Mouse (Mus musculus) gastrocnemius, adult 8-10 months (tissue): ENCODE data around the gene Zfp950. TPM values are rescaled to one million over a fixed set of nuclear protein-coding genes. Genes with fewer than 3 reads are reported as not detected.

Source experiments
- DNase-seq, 2 experiments: peaks; one replicate each; pipeline ENCODE4 v3.0.0; 2022; ENCODE audit warnings: low spot score in 2 of 2
- total RNA-seq, 4 experiments: library from RNA; stranded (reverse); gene quantifications; 2 replicates each; pipeline ENCODE4 v1.2.4; 2022

Zfp950 gene
- total RNA-seq, 4 experiments from 2014 or later = 1.5 to 7.1 (median 4.6) TPM

- no peak for DNase-seq
These were observed 83.1 kb downstream of the Zfp950 start for GRCm38 (mm10) chr19:61057581-61057980.

- no peak for DNase-seq
These were observed 83.7 kb downstream of the Zfp950 start for GRCm38 (mm10) chr19:61056783-61057410.

GRCm38 (mm10) chr19:61052786-61053185 lies 87.9 kb downstream of the Zfp950 start:
- DNase-seq = no peak

GRCm38 (mm10) chr19:61052008-61052407 lies 88.6 kb downstream of the Zfp950 start:
- no peak for DNase-seq

GRCm38 (mm10) chr19:61051151-61051550 lies 89.5 kb downstream of the Zfp950 start:
- DNase-seq = no peak

- peak; percentile 8 to 17 for DNase-seq
These were observed 91.2 kb downstream of the Zfp950 start for GRCm38 (mm10) chr19:61049413-61049812.

GRCm38 (mm10) chr19:61048646-61049045 lies 92.0 kb downstream of the Zfp950 start:
- DNase-seq = no peak

- no peak for DNase-seq
These were observed 101.5 kb downstream of the Zfp950 start for GRCm38 (mm10) chr19:61039151-61039550.

- DNase-seq = no peak
These were observed 109.1 kb downstream of the Zfp950 start for GRCm38 (mm10) chr19:61031570-61031969.

- no peak for DNase-seq
These were observed 118.6 kb downstream of the Zfp950 start for GRCm38 (mm10) chr19:61021939-61022566.

GRCm38 (mm10) chr19:61021502-61021901 lies 119.1 kb downstream of the Zfp950 start:
- no peak for DNase-seq

GRCm38 (mm10) chr19:61017477-61018266 lies 123.0 kb downstream of the Zfp950 start:
- DNase-seq = no peak

GRCm38 (mm10) chr19:61009266-61009665 lies 131.4 kb downstream of the Zfp950 start:
- no peak for DNase-seq

Other genes starting within 250 kb of the Zfp950 start
- not detected for gene Gm7102, start 35.5 kb upstream of the Zfp950 start, total RNA-seq
- gene Gm6020, start 43.0 kb upstream of the Zfp950 start, total RNA-seq = not detected
- 1 to 10 TPM; 1.1 to 2.2 (median 1.4) TPM for gene Csf2ra, start 87.6 kb upstream of the Zfp950 start, total RNA-seq
- gene Gm21060, start 156.2 kb upstream of the Zfp950 start, total RNA-seq = not detected